Mouse (Mus musculus) left cerebral cortex, adult 8-10 months (tissue): Measurements from ENCODE around the gene Cfap97d1. TPM values are rescaled to one million over a fixed set of nuclear protein-coding genes. Genes with fewer than 3 reads are reported as not detected.

Experiments used
- DNase-seq, 2 experiments: peaks; one replicate each; pipeline ENCODE4 v3.0.0; 2022; ENCODE audit warnings: low spot score in 2 of 2
- total RNA-seq, 4 experiments: library from RNA; stranded (reverse); gene quantifications; 2 replicates each; pipeline ENCODE4 v1.2.4; 2022

The Cfap97d1 gene
- total RNA-seq, 4 experiments from 2014 or later, result not detected

DNA sequence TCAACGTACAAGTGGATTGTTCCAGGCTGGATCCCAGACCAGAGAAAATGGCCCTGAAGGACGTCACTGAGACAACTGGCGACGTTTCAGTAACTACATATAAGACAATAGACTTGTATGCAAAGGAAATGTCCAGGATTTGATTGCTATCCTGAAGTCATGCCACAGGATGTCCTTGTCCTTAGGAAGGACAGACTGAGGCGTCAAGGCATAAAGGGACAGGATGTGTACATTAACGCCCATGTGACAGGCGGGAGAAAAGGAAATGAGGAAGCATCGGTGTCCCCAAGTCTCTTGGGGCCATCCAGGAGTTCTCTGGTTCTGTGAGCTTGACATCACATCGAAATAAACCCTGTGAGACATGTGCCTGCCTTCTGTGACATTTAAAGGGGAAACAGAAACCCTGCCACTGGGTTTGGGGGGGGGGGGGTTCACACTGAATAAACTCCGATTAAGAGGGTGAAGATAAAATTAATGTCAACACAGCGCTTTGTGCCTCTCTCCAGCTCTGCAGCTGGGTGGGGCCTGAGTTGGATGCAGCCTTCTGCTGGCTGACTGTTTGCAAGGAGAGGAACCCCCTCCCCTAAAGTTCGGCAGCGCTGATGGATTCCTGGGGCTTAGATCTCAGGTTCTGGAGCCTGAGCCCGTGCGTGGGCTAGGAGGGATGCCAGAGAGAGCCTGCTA, 25.0 kb downstream of the Cfap97d1 start:
- DNase-seq, result no peak

GRCm38 (mm10) chr11:102010140-102010539, 26.1 kb downstream of the Cfap97d1 start:
- DNase-seq, result no peak

DNA sequence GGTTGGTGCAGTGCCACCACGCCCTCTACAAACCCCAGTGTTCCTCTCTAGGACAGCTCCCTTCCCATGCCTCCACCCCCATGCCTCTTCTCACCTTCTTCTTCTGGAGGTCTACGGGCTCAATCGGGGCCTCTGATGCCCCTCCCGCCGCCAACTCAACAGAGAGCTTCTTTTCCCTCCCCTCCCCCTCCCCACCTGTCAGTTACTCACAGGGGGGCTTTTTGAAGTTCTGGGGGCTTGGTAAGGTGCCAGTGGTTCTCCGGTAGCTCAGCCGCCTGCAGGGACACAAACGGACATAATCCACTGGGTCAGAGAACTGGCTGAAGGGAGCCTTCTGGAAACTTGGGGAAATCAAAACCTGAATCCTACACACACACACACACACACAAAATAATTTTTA, 27.4 kb downstream of the Cfap97d1 start:
- no peak for DNase-seq

GRCm38 (mm10) chr11:102013201-102013600, 29.1 kb downstream of the Cfap97d1 start:
- DNase-seq, result no peak

GRCm38 (mm10) chr11:102015472-102015871, 31.4 kb downstream of the Cfap97d1 start:
- no peak for DNase-seq

DNA sequence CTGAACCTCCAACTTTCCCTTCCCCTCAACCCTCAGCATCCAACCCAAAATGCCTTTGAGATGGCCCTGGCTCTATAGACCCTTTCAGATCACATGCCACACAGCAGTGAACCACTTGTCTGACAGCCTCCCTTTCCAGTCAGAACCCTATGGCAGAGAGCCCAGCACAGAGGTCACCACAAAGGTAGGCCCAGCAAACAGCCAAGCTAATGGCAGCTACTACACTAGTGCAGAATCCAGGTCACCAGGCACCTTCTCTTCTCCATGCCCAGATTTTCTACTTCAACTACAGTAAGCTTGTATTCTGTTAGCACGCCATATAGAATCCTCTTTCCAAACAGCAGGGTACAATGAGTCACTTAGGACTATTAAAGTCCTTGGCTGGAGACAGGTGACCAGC, 32.1 kb downstream of the Cfap97d1 start:
- no peak for DNase-seq

DNA sequence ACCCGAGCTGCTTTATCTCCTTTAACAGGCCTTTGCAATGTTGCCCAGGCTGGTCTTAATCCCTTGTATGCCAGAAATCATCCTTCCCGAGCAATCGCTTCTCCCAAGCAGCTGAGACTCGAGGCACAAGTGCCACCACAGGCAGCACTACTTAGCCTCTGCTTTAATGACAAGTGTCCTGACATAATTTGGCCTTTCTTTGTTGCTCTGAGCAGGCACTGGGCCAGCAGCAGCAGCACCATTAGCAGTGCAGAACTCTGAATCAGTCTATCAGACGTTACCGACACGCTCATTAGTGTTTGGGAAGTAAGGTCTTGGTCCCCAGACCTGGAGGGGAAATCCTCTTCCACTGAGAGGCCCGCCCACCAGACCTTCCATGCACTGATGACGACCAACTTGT, 35.7 kb downstream of the Cfap97d1 start:
- no peak for DNase-seq

DNA sequence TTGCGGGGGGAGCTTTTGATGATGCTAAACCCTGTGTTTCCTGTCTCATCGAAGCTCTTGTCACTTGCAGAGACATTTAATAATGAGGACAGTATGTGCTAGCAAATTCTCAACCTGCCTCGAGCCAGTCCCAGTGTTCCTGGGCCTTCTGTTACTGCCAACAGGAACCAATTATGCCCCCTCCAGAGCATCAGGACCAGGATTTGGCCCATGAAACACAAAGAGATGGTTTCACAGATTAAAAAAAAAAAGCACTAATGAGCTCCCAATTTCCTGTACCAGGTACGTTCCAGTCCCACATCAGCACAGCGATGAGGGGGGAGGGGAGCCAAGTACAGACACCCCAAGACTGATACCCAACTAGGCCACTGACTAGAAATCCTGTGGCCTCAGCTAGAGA, 37.1 kb downstream of the Cfap97d1 start:
- DNase-seq, result no peak

GRCm38 (mm10) chr11:102023406-102023805, 39.3 kb downstream of the Cfap97d1 start:
- DNase-seq, result peak in 1 of 2 experiments; percentile 70

- no peak for DNase-seq
Observed at GRCm38 (mm10) chr11:102024084-102024758, 40.1 kb downstream of the Cfap97d1 start.

DNA sequence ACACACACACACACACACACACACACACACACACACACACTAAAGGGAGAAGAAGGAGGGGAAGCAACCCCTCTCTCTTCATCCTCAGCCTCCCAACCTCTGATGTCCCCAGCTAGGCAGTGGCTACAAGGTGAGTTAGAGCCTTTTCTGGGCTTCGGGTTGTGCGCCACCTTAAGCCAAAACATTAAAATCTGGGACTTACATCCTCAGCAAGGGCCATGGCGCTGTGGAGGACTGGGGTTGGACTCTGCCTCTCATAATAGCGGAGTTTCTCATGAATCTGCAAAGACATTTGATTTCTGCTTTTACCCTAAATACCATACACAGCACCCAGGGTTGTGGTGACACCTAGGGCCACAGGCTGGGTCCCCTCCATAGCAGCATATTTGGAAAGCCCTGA, 40.8 kb downstream of the Cfap97d1 start:
- DNase-seq, result no peak

DNA sequence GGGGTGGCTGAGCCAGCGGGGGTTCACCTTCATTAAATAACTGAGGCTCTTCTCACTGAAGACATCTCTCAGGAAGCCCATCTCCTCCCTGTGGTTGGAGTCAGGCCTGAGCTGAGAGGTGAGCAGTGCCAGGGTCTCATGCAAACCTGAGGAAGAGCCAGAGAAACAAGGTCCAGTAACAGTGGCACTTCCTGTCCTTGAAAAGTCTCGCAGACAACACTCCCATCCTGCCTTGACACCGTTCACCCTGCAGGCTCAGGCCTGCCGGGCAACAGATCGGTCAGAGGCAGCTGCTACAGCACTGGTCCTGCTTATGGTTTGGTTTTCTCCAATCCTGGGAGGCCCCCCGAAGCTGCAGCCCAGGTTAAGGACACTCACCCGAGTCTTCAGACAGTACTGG, 41.3 kb downstream of the Cfap97d1 start:
- no peak for DNase-seq

GRCm38 (mm10) chr11:102025991-102026660, 42.0 kb downstream of the Cfap97d1 start:
- DNase-seq, result no peak

GRCm38 (mm10) chr11:102026694-102027360, 42.7 kb downstream of the Cfap97d1 start:
- DNase-seq, result peak; percentile 43 to 49

DNA sequence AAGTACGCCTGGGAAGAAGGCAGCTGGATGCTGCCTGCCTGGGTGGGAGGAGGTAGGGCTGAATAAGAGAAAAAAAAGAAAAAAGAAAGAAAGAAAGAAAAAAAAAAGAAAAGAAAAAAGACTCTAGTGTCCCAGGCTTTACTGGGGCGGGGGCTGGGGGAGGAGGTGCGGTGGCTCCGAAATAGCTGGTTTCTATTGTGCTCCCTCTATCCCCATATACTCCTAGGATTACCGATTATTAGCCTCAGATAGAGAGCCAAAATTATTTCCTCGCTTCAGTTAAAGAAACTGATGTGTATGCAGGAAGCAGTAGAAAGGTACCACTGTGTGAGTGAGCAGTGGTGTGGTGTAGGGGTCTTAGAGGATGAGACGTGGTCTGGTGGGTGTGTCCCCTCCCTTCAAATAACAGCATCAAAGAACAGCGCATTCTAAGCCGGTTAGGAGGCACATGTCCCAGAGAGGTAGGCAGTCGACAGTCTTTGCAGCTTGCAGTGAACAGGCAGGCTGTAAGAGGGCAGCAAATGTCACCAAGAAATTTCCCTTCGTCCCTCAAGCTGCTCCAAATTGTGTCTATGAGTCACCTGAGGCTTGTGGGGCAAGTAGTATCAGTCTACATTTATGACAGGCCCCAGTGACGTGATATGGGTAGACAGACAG, 43.4 kb downstream of the Cfap97d1 start:
- DNase-seq, result no peak

DNA sequence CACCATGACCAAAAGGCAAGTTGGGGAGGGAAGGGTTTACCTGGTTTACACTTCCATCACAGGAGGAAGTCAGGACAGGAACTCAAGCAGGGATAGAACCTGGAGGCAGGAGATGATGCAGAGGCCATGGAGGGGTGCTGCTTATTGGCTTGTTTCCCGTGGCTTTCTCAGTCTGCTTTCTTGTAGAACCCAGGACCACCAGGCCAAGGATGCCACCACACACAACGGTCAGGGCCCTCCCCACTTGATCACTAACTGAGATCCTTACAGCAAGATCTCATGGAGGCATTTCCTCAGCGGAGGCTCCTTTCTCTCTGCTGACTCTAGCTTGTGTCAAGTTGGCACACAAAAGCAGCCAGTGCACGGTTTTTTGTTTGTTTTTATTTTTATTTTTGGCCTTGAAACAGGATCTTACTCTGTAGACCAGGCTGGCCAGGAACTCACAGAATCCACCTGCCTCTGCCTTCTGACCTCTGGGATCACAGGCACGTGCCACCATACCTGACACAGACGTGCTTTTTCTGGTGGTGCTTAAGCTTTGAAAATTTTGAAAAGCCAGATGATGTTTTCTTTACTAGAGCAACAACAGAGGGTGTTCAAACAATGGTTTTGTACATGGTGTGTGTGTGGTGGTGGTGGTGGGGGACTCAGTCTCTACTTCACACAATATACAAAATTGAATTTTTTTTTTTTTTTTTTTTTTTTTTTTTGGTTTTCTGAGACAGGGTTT, 44.2 kb downstream of the Cfap97d1 start, which contains the start of gene Mpp3:
TSS of gene Mpp3 (minus strand) at position 375 of the 730 bp plus-strand sequence.
- DNase-seq, result no peak

GRCm38 (mm10) chr11:102029304-102029703, 45.2 kb downstream of the Cfap97d1 start:
- no peak for DNase-seq

DNA sequence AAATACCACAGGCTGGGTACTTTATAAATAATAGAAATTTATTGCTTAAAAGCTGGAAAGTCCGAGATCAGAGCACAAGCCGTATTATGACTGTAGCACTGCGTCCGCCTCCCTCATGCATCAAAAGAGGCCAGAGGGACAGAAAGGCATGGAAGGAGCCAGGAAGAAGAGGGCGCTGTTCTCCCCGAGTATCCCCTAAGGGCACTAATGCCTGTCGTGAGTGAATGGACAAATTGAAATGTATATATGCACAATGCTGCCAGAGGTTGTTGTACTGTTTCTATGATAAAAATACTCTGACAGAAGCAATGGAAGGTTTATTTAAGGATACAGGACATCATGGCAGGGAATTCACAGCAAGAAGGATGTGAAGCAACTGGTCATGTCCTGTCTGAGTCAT, 45.9 kb downstream of the Cfap97d1 start:
- no peak for DNase-seq

DNA sequence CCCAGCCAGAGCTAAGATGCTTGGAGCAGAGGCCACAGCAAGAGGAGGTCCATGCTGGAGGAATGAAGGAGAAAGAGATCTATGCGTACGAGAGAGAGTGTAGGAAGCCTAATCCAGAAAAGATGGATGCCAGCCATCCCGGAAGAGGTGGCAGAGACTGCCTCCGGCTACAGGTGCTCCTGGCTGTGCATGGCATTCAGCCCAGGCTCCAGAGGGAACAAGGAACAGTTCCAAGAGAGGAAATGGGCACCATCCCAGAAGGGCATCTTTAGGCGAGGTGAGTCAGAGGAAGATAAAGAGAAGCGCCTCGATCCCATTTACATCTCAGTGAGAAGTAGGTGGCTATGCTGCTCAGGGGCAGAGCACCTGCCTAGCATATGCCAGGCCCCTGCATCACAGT, 47.1 kb downstream of the Cfap97d1 start:
- DNase-seq, result peak in 1 of 2 experiments; percentile 59

GRCm38 (mm10) chr11:102033055-102033591, 49.0 kb downstream of the Cfap97d1 start:
- no peak for DNase-seq
